Mouse (Mus musculus): Measurements from ENCODE around the gene Rpf2. TPM values are rescaled to one million over a fixed set of nuclear protein-coding genes. Genes with fewer than 3 reads are reported as not detected.

The Rpf2 gene
- polyA plus RNA-seq, 1 experiment from 2014 or later = 58.6 TPM

Other genes starting within 250 kb of the Rpf2 start
- 0.32 and 0.48 TPM in 2 replicates for gene Mfsd4b1, start 221.8 kb downstream of the Rpf2 start, polyA plus RNA-seq (2014; fragmentation: Nextera tagmentation; extraction: Ambion mirVana)
- 7.2 and 8.2 TPM in 2 replicates for gene Slc16a10, start 104.8 kb downstream of the Rpf2 start, polyA plus RNA-seq (2014; fragmentation: Nextera tagmentation; extraction: Ambion mirVana)
- 82.5 and 89.0 TPM in 2 replicates for gene Gtf3c6, start 11.1 kb upstream of the Rpf2 start, polyA plus RNA-seq (2014; fragmentation: Nextera tagmentation; extraction: Ambion mirVana)
- 61.8 and 61.9 TPM in 2 replicates for gene Amd1, start 55.1 kb upstream of the Rpf2 start, polyA plus RNA-seq (2014; fragmentation: Nextera tagmentation; extraction: Ambion mirVana)
- gene Cdk19, start 92.5 kb upstream of the Rpf2 start, polyA plus RNA-seq (2014; fragmentation: Nextera tagmentation; extraction: Ambion mirVana) = 9.6 and 10.9 TPM in 2 replicates